Mouse (Mus musculus): Measurements from ENCODE around the gene Abca9. TPM values are rescaled to one million over a fixed set of nuclear protein-coding genes. Genes with fewer than 3 reads are reported as not detected.

Abca9 gene
- polyA plus RNA-seq (2014; fragmentation: Nextera tagmentation; extraction: Ambion mirVana), result 5.2 and 5.6 TPM in 2 replicates

DNA sequence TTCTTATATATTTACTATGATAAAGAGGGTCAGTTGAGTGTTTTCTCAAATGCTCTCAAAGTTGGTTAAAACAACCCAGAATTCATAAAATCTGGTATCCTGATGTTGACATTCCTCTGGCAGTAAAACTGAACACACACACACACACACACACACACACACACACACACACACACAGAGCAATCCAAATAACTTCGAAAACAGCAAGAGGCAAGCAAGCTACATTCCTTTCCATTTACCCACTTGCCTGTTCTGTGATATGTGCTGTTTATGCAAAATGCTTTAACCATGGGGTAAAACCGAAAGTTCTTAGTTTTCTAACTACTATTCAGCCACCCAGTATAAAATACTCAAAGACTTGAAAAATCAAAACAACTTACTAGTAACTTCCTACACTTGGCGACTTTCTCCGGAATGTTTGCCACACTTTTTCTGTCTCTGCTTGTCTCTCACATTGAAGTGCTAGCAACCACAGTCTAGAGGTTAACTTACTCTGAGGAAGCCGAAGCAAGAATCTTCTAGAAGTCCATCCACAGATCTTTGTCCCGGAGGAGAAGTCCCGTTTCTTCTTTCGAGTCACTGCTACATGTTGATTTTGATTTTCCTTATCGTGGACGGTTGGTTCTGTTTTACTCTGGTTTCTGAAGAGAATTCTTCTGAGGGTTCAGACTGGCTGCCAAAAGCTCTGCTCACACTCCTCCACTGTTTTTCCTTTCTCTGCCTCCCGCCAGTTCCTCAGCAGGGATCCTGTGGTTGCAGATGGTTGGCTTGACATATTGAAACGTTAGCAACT, at the start of gene Abca9:
Gene Abca9, minus strand, starts transcription at position 738 of the 793 bp plus-strand sequence.
- ATAC-seq (ENCODE audit: low FRiP score), result no peak

DNA sequence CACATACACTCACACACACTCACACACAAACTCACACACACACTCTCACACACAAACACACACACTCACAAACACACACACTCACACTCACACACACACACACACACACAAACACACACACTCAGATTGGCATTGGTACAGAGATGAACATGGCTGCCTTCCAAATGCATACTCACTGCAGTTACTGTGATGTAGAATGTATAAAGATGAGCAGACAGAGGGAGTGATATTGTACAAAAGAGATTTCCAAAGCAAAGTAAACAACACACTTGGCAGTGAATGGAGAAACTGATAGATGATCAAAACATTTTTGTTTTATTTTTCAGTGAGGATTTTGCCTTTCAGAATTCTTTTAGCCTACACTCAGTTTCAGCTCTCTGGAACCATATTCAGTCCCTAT, 49.1 kb upstream of the Abca9 start:
- Histone ChIP-seq H3K27ac (no peak overlapping the region), H3K4me3 (replicated peaks; ENCODE audit: low read length) (no peak overlapping the region), H3K9ac (no peak overlapping the region), H3K4me1 (replicated peaks; ENCODE audit: control insufficient read depth, insufficient read depth, low read length) (no peaks in the 10 kb centered on the region), H3K4me2 (replicated peaks) (no peak overlapping the region), H3K27me3 (ENCODE audit: control insufficient read depth, insufficient read depth, low read length) (no peaks in the 10 kb centered on the region), H3K36me3 (replicated peaks; ENCODE audit: control insufficient read depth, insufficient read depth) (no peaks in the 10 kb centered on the region), H3K9me3 (ENCODE audit: control insufficient read depth, low read length) (no peaks in the 10 kb centered on the region)
- DNase-seq (ENCODE audit: low spot score), result no peak
- ATAC-seq (ENCODE audit: low FRiP score), result no peak

More for the DNA sequence above, at the start of gene Abca9:
- 0 out of 2 replicates have a peak within 1 kb of the TSS, but pooled peaks have one; percentile 4 for H3K27ac ChIP-seq
- H3K9me3 ChIP-seq (ENCODE audit: control insufficient read depth, low read length), result no peaks in the 10 kb centered on the region
- no peaks in the 10 kb centered on the region for H3K4me1 ChIP-seq (replicated peaks; ENCODE audit: control insufficient read depth, insufficient read depth, low read length)
- no peak within 1 kb of the TSS for H3K9ac ChIP-seq
- no peaks in the 10 kb centered on the region for H3K27me3 ChIP-seq (ENCODE audit: control insufficient read depth, insufficient read depth, low read length)
- no peak within 1 kb of the TSS; the same call in 1 of the 2 replicates for H3K4me3 ChIP-seq (replicated peaks; ENCODE audit: low read length)
- no peaks in the 10 kb centered on the region for H3K36me3 ChIP-seq (replicated peaks; ENCODE audit: control insufficient read depth, insufficient read depth)
- 0 out of 2 replicates have a peak within 1 kb of the TSS, but pooled peaks have one; percentile 4 for H3K4me2 ChIP-seq (replicated peaks)
- no peak for DNase-seq (ENCODE audit: low spot score)
- 52% methylated on average over 12 of the region's 12 CpGs for WGBS

DNA sequence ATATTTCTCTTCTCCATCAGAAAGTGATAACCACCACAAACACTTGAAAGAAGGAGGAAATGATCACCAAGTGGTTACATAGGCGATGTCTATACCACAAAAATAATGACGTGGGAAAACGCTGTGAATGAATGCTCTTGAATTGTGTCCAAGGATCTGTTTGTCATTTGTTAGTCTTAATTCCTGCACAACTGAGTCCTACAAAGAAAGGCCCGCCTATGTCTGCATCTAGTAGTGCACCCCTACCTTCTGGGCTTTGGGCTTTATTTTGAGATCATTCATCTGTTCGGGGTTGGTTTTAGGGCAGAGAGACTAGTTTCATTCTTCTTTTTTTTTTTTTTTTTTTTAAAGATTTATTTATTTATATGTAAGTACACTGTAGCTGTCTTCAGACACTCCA, 35.9 kb upstream of the Abca9 start:
- no peaks in the 10 kb centered on the region for H3K9me3 ChIP-seq (ENCODE audit: control insufficient read depth, low read length)
- H3K4me2 ChIP-seq (replicated peaks), result no peak overlapping the region
- no peaks in the 10 kb centered on the region for H3K36me3 ChIP-seq (replicated peaks; ENCODE audit: control insufficient read depth, insufficient read depth)
- H3K4me1 ChIP-seq (replicated peaks; ENCODE audit: control insufficient read depth, insufficient read depth, low read length), result no peaks in the 10 kb centered on the region
- no peak for ATAC-seq (ENCODE audit: low FRiP score)
- WGBS, result 90% methylated on average over 5 of the region's 5 CpGs
- no peaks in the 10 kb centered on the region for H3K27me3 ChIP-seq (ENCODE audit: control insufficient read depth, insufficient read depth, low read length)
- H3K4me3 ChIP-seq (replicated peaks; ENCODE audit: low read length), result no peak overlapping the region
- H3K9ac ChIP-seq, result no peak overlapping the region
- no peak for DNase-seq (ENCODE audit: low spot score)
- H3K27ac ChIP-seq, result no peak overlapping the region

DNA sequence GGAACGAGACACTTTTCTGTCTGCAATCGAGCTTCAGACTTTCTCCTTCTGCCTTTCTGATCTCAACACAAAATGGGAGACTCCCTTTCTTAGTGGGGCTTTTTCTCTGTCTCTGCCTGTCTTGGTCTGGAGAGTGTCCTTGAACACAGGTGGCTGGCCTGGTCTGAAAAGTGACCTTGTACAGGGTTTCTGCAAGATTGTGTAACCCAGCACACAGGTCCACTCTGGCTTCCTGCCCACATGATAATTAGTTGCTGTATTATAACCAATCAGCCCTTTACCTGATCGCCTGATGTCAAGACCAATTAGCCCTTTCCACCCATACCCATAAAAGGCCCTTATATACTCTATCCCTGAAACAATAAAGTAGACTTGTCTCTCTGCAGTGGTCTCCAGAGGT, 30.9 kb upstream of the Abca9 start:
- DNase-seq (ENCODE audit: low spot score) (no peak), ATAC-seq (ENCODE audit: low FRiP score) (no peak)
- Histone ChIP-seq H3K27me3 (ENCODE audit: control insufficient read depth, insufficient read depth, low read length) (no peaks in the 10 kb centered on the region), H3K4me3 (replicated peaks; ENCODE audit: low read length) (no peak overlapping the region), H3K36me3 (replicated peaks; ENCODE audit: control insufficient read depth, insufficient read depth) (no peaks in the 10 kb centered on the region), H3K4me1 (replicated peaks; ENCODE audit: control insufficient read depth, insufficient read depth, low read length) (no peaks in the 10 kb centered on the region), H3K9ac (no peak overlapping the region), H3K27ac (no peak overlapping the region), H3K4me2 (replicated peaks) (no peak overlapping the region), H3K9me3 (ENCODE audit: control insufficient read depth, low read length) (no peaks in the 10 kb centered on the region)
- WGBS, result 87% methylated on average over 3 of the region's 3 CpGs

DNA sequence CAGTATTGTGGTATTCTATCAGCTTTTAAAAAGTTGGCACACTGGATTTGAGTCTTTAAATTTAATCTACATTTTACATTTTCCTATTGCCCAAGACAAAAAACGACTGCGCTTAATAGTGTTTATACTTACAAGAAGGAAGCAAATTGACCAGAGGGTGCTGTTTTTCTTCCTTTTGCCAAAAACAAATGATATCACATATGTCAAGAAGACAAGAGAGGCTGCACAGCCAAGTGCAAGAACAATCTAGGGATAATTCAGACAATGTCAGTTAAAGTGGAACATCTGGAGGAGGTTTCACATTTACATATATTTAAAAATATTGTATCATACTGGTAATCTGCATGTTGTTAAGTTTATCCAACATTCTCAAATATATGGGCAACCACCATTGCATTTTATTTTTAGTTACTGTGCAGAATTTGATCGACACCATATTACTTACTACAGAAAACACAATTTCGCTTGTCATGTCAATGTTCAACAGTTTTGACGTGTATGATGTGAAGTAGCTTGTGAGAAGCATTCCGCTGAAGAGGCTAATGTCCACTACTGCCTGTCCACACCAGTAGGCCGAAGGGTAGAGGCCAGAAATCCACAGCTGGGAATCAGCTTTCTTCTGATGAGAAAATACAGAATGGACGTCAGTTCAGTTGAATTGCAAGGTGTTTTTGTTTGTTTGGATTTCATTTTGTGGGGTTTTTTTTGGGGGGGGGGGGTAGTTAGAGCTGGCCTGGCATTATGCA, 28.7 kb upstream of the Abca9 start:
- WGBS, result 90% methylated on average over 8 of the region's 8 CpGs
- Histone ChIP-seq H3K27ac (no peak overlapping the region), H3K4me1 (replicated peaks; ENCODE audit: control insufficient read depth, insufficient read depth, low read length) (no peaks in the 10 kb centered on the region), H3K9me3 (ENCODE audit: control insufficient read depth, low read length) (no peaks in the 10 kb centered on the region), H3K4me2 (replicated peaks) (no peak overlapping the region), H3K4me3 (replicated peaks; ENCODE audit: low read length) (no peak overlapping the region), H3K36me3 (replicated peaks; ENCODE audit: control insufficient read depth, insufficient read depth) (no peaks in the 10 kb centered on the region), H3K9ac (no peak overlapping the region), H3K27me3 (ENCODE audit: control insufficient read depth, insufficient read depth, low read length) (no peaks in the 10 kb centered on the region)
- no peak for DNase-seq (ENCODE audit: low spot score)
- ATAC-seq (ENCODE audit: low FRiP score), result no peak

DNA sequence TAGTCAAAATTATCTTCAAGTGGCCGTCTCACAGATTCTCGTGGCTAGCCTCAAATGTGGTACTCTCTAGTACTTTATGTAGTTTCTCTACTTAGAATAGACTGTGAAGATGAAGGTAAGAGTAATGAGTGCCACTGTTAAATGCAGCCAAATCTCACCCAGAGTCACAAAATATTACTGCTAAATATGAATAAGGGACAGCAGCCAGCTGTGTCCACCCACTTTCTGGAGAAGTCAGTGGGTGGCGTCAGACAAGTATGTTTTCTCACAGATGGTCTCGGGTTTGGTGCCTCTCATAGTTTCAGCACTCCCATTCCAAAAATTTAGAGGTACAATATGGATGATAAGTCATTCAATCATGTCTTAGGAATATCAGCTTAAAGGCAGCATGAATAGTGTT, 27.3 kb upstream of the Abca9 start:
- Histone ChIP-seq H3K9me3 (ENCODE audit: control insufficient read depth, low read length) (no peaks in the 10 kb centered on the region), H3K4me1 (replicated peaks; ENCODE audit: control insufficient read depth, insufficient read depth, low read length) (no peaks in the 10 kb centered on the region), H3K27me3 (ENCODE audit: control insufficient read depth, insufficient read depth, low read length) (no peaks in the 10 kb centered on the region), H3K27ac (no peak overlapping the region), H3K36me3 (replicated peaks; ENCODE audit: control insufficient read depth, insufficient read depth) (no peaks in the 10 kb centered on the region), H3K4me2 (replicated peaks) (no peak overlapping the region), H3K4me3 (replicated peaks; ENCODE audit: low read length) (no peak overlapping the region), H3K9ac (no peak overlapping the region)
- DNase-seq (ENCODE audit: low spot score) (no peak), ATAC-seq (ENCODE audit: low FRiP score) (no peak)
- 93% methylated on average over 4 of the region's 4 CpGs for WGBS

DNA sequence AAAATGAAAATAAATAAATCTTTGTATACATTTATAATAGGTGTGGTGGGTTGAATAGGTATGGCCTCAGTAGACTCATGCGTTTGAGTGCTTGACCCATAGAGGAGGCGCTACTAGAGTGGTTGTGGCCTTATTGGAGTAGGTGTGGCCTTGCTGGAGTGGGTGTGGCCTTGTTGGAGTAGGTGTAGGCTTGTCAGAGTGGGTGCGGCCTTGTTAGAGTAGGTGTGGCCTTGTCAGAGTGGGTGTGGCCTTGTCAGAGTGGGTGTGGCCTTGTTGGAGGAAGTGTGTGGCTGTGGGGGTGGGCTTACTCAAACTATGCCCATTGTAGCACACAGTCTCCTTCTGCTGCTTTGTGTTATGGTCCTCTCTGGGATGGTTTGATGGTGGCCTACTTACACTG, 3.2 kb upstream of the Abca9 start:
- Histone ChIP-seq H3K4me3 (replicated peaks; ENCODE audit: low read length) (no peak overlapping the region), H3K27me3 (ENCODE audit: control insufficient read depth, insufficient read depth, low read length) (no peaks in the 10 kb centered on the region), H3K9me3 (ENCODE audit: control insufficient read depth, low read length) (no peaks in the 10 kb centered on the region), H3K36me3 (replicated peaks; ENCODE audit: control insufficient read depth, insufficient read depth) (no peaks in the 10 kb centered on the region), H3K4me2 (replicated peaks) (no peak overlapping the region), H3K9ac (no peak overlapping the region), H3K27ac (no peak overlapping the region), H3K4me1 (replicated peaks; ENCODE audit: control insufficient read depth, insufficient read depth, low read length) (no peaks in the 10 kb centered on the region)
- 96% methylated on average over 3 of the region's 3 CpGs for WGBS
- ATAC-seq (ENCODE audit: low FRiP score), result no peak
- no peak for DNase-seq (ENCODE audit: low spot score)

DNA sequence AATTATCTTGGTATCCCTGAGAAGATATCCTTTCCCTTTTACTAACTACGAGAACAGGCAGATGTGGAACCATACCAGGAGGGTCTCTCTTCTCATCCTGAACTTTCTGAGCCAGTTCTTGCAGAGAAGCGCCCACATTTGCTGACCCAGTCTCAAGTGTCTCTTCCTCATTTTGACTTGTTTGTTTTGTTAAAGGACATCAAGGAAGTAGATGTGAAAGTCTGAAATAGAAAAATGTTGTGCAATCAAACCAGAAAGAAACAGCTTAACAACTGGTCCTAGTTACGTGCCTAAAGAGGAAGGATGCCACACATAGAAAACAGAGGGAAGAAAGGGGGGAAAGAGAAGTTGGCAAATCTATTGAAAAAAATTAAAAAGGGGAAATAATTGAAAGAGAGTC, 2.2 kb downstream of the Abca9 start:
- H3K4me2 ChIP-seq (replicated peaks), result no peak overlapping the region
- H3K9ac ChIP-seq, result no peak overlapping the region
- H3K27ac ChIP-seq, result no peak overlapping the region
- no peaks in the 10 kb centered on the region for H3K4me1 ChIP-seq (replicated peaks; ENCODE audit: control insufficient read depth, insufficient read depth, low read length)
- ATAC-seq (ENCODE audit: low FRiP score) (no peak), DNase-seq (ENCODE audit: low spot score) (no peak)
- H3K4me3 ChIP-seq (replicated peaks; ENCODE audit: low read length), result no peak overlapping the region
- no peaks in the 10 kb centered on the region for H3K27me3 ChIP-seq (ENCODE audit: control insufficient read depth, insufficient read depth, low read length)
- 55% methylated on average over 3 of the region's 3 CpGs for WGBS
- H3K9me3 ChIP-seq (ENCODE audit: control insufficient read depth, low read length), result no peaks in the 10 kb centered on the region
- H3K36me3 ChIP-seq (replicated peaks; ENCODE audit: control insufficient read depth, insufficient read depth), result no peaks in the 10 kb centered on the region

DNA sequence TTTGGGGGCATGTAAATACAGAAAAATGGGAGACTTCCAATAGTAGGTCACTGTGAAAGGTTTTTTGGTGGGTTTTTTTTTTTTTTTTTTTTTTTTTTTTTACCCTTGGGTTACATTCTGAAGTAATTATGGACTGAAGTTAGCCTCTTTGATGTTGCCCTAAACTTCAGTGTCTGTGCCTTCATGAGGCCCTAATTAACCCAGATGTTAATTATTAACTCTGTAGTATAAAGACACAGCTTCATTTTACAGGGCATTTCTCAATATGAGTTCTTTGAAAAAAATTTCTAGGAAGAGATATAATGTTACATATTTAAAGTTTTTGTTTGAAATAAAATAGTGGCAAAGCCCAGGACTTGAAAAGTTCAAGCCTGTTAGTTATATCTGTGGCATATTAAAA, 2.6 kb downstream of the Abca9 start:
- no peak overlapping the region for H3K27ac ChIP-seq
- no peak for ATAC-seq (ENCODE audit: low FRiP score)
- no peak overlapping the region for H3K4me3 ChIP-seq (replicated peaks; ENCODE audit: low read length)

More for the DNA sequence above, 2.6 kb downstream of the Abca9 start:
- H3K36me3 ChIP-seq (replicated peaks; ENCODE audit: control insufficient read depth, insufficient read depth), result no peaks in the 10 kb centered on the region
- H3K27me3 ChIP-seq (ENCODE audit: control insufficient read depth, insufficient read depth, low read length), result no peaks in the 10 kb centered on the region
- no peaks in the 10 kb centered on the region for H3K9me3 ChIP-seq (ENCODE audit: control insufficient read depth, low read length)
- DNase-seq (ENCODE audit: low spot score), result no peak
- no peak overlapping the region for H3K4me2 ChIP-seq (replicated peaks)
- H3K4me1 ChIP-seq (replicated peaks; ENCODE audit: control insufficient read depth, insufficient read depth, low read length), result no peaks in the 10 kb centered on the region
- no peak overlapping the region for H3K9ac ChIP-seq
